Mouse (Mus musculus) natural killer cell, adult 2 months (primary cell): Measurements from ENCODE around the gene Kcnma1.

ENCODE experiments used
- DNase-seq, 2 experiments: peaks; one replicate each; pipeline ENCODE4 v3.0.0; 2022; ENCODE audit warnings: low spot score in 2 of 2

Gene Kcnma1

DNA sequence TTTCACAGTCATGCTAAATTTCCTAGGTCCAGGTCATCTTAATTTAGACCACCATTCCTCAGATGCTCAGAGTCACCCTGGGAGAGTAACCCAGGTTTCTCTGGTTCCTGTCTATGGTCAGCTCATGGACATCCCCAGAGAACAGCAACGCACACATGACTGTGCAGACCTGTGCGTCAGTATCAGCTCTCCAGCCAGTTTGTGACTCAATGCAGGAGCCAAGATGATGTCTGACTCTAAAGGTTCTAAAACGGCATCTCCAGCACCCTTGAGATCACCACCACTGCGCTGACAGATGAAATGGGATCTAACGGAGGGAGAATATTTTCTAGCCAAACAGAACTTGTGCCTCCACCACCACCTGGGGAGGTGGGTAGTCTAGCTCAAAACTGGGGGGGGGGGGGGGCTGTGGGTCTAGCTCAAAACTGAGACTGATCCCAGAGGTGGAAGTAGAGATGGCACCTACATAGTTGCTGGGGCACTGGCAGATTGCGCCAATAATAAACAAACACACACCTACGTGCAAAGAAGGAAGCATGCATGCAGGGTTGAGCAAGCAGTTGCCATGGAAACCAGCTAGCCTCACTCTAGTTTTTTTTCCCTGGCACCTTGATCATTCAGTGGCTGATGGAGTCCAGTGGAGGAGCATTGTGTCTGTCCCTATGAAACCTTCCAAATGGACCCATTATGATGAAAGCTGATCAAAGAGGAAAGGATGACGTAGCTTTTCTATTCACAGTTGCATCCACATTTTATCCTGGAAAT, 231.3 kb downstream of the Kcnma1 start:
- no peak for DNase-seq

DNA sequence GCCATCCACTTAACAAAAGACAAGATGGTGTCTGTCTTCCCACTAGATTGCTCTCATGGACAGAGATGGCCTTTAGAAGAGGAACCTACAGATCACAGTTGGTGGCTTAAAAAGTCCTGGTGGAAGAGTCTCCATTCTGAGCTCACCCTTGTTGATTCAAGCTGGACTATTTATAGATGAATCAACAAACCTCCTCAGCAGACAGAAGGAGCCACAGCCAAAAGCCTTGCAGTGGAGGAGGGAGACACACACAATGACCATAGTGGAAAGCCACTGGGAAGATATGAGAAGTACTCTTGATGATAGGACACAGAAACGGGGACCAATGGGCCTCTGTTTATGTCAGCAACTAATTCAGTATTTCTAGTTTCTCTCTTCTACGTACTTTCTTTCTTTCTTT, 239.7 kb downstream of the Kcnma1 start:
- no peak for DNase-seq

DNA sequence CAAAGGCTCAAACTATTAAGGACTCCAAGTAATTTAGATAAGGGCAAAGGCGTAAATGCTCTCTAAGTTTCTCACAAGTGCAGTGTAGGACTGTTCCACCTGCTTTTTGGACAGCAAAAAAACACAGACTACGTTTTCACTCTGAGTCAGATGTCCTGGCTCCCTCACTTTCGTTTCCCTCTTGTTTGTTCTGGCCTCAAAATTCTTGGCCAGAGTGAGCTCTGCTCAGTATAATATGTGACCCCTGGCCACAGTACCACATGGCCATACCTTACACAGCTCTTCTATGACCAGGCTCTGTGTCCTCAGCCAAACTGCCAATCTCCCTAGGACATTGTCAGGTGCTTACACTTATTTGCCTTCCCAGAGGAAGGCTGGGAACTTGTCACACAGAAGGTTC, 241.6 kb downstream of the Kcnma1 start:
- DNase-seq = no peak

DNA sequence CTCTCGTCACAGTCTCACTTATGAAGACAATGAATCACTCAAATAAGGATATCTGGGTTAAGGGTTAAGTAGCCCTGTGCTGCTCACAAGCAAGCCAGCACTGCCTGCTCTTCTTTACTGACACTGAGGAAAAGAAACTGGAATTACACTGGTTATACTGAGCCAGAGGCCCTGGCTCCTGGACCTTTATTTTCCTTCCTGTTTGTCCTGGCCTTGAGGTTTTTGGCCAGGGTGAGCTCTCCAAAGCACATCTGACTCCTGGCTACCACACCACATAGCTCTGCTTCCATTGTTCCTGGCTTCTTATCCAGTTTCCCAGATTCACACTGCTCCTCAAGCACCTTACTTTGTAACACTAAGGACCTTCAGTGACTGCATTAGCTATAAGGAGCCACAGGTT, 242.5 kb downstream of the Kcnma1 start:
- DNase-seq = no peak

DNA sequence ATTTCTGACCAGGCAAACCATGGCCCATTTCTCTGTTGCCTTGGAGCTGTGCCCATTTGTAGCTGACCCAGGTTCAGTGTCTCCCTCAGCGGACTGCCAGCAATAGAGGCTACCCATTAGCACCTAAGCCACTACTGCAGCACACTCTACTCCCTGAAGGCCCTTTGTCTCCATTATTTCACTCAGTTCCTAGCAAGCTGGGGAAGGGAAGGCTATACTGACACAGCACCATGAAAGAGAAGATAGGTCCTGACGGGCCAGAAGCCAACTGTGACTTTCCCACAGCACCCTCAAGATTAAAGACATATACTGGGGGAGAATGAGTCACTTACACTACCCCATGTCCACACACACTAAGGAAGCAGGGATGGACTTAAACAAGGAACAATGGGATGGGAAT, 251.8 kb downstream of the Kcnma1 start:
- no peak for DNase-seq

GRCm38 (mm10) chr14:23759626-23760025, 254.7 kb downstream of the Kcnma1 start:
- DNase-seq = no peak

DNA sequence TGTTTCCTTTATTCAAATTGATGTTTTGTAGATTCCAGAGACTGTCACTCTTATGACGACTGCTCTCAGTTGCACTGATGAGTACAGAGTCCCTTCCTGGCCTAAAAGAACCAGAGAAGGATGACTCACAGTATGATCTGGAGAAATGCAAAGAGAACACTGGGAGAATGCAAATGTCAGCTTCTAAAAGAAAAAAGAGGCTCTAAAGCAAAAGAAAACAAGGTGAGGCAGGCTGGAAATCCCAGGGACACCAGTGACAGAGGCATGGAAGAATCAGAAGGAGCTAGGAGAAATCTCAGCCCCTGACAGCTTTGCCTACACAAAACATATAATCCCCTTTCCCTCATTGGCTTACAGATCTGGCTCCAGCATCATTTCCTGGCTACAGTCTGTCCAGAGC, 255.9 kb downstream of the Kcnma1 start:
- DNase-seq = no peak

DNA sequence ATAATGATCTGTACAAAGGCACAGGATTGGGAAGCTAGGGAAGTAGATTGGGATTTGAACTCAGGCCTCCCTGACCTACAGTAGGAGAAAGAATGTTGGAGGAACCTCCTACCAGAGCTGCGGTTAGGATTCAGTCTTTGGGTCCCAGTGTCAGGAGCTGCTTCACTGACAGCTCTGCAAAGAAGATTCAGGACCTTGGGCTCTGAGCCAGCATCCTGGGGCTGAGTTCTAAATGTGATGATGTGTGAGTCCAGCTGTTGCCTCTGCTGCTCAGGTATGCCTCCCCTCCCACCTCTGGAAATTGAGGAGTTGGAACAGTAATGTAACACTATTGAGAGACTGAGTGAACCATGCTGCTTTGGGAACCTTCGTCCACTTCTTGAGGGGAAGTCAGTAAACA, 266.3 kb downstream of the Kcnma1 start:
- no peak for DNase-seq

DNA sequence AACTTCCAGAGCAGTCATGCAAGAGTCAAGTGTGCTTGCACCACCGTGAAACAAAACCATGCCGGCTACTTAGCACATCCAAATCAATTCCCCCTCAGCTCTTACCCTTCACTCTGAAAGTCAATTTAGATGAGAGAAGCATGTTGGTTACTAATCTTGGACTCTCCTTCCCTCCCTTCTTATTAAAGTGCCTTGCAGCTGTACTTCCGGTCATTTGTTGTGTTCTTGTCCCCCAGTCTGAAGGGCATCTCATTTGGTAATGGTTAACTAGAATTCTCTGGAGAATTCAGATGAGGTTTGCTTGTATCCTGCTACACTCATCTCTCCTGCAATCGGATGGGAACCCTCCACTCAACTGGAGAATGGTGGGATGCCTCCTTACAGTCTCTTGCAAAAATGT, 267.3 kb downstream of the Kcnma1 start:
- no peak for DNase-seq

GRCm38 (mm10) chr14:23741531-23741930, 272.8 kb downstream of the Kcnma1 start:
- DNase-seq = no peak

DNA sequence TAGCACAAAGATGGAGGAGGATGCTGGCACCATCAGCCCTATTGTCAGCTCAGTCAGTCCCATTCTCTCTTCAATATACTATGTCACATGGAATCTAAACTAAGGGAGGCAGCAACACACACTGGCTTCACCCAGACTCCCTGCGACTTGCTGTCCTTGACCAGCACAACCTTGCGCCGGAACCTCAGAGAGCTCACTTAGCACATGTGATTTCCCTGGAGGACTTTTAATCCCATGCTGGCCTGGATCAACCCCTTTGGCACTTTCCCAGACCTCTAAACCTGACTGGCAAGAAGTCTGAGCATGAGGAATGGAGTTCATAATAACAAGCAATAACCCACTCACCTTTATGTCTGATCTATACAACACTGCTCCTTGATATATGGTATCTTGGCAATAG, 280.1 kb downstream of the Kcnma1 start:
- DNase-seq = no peak

DNA sequence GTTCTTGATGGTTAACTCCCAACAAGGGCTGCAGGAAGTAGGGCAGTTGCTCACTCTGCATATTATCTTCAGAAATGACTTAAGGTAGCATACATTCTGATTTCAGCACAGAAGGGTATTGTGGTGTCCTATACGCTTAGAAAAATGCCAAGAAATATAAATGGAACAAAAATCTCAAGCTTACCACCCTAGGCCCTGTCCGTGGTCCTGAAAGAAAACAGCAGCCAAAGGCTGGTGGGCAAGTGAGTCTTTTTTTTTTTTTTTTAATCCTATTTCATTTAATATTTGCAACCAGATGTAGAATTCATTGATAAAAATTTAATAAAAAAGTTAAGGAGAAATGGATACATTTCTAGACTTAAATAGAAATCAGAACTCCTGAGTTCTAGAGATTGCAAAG, 284.9 kb downstream of the Kcnma1 start:
- no peak for DNase-seq

GRCm38 (mm10) chr14:23723701-23724430, 290.4 kb downstream of the Kcnma1 start:
- DNase-seq = no peak

GRCm38 (mm10) chr14:23719246-23719645, 295.0 kb downstream of the Kcnma1 start:
- no peak for DNase-seq

DNA sequence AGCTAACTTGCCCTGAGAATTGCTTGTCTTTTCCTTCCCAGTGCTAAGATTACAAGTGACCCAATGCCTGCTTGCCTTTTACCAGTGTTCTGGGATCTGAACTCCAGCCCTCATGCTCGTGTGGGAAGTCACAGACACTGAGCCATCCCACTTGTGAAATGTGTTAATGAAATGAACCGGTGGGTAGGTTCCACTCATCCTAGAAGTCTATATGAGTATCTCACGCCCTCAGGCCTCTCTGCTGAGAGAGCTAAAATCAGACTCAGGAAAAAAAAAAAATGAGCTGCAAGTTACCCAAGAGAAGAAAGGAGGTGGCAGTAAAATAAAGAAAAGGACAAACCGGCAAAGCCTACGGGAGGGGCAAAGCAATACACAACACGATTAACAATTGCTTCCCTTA, 295.6 kb downstream of the Kcnma1 start:
- DNase-seq = no peak

- DNase-seq = no peak
Observed at GRCm38 (mm10) chr14:23714396-23715131, 299.7 kb downstream of the Kcnma1 start.

DNA sequence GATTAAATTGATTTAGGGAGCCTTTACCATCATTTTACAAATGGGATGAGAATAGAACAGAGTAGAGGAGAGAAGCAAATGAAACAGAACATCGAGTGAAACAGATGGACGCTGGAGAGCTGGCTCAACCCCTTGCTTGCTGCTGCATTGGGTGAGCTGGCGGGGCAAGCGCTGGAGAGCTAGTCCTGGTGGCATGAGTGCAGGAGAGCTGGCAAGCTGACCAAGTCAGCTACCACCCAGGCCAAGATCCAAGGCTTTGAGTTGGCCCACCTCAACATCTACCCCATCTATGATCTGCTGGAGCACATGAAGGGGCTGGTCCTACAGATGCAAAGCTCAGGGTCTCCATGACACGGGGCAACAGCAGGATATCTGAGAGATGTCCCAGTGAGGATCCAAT, 301.4 kb downstream of the Kcnma1 start:
- DNase-seq = no peak

GRCm38 (mm10) chr14:23710954-23711353, 303.3 kb downstream of the Kcnma1 start:
- DNase-seq = no peak

GRCm38 (mm10) chr14:23706837-23707236, 307.5 kb downstream of the Kcnma1 start:
- no peak for DNase-seq

- DNase-seq = no peak
Observed at GRCm38 (mm10) chr14:23705647-23706046, 308.6 kb downstream of the Kcnma1 start.

GRCm38 (mm10) chr14:23704303-23704702, 310.0 kb downstream of the Kcnma1 start:
- no peak for DNase-seq

DNA sequence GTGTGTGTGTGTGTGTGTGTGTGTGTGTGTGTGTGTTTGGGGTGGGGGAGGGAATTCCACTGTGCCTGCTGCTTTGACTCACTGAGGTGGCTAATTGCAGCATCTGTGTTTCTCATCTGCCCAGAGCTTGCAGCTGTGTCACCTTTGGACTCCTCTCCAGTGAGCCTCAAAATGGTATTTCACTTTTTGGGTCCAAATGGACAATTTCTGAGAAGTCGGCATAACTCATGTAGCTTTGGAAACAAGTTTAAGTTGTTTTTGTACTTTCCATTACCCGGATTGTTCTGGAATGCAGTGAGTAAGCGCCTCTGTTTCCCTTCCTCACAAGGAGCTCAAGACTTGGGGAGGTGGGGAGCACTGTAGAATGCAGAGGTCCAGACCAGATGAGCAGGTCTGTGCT, 317.9 kb downstream of the Kcnma1 start:
- DNase-seq = no peak

DNA sequence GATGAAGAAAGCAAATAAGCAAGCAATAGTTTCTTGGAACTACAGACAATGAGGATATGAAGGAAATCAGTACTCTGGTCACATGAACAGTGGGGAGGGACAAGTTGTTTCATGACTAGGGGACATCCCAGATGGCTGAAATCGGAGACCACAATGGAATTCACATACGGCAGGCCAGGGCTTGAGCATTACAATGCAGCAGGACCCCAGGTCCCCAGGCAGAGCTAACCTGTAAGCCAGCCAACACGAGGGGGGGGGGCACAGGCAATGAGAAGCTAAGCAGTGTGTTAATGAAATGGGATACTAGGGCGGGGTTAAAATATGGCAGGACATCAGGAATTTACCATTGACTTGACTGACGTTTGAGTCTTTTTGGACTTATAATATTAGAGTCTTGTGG, 324.6 kb downstream of the Kcnma1 start:
- DNase-seq = no peak
